Mouse (Mus musculus) forebrain, embryonic 13.5 days (tissue): ENCODE results near the gene Fam199x. TPM values are rescaled to one million over a fixed set of nuclear protein-coding genes. Genes with fewer than 3 reads are reported as not detected.

Experiments used
- ATAC-seq: fragments of 200-750 bp; cut with Nextera tagmentation; 2 replicates; pipeline ENCODE4 v1.8.0; 2017
- H3K27ac ChIP-seq: fragments of 300-500 bp; sonication (generic); 2 replicates; pipeline ENCODE4 v1.5.1; 2015; ENCODE audit warnings: inconsistent platforms, mild to moderate bottlenecking, moderate library complexity
- H3K27me3 ChIP-seq: fragments of 300-500 bp; sonication (generic); 2 replicates; pipeline ENCODE4 v1.6.1; 2015; ENCODE audit warnings: mild to moderate bottlenecking, inconsistent platforms
- H3K36me3 ChIP-seq: fragments of 300-500 bp; sonication (generic); 2 replicates; pipeline ENCODE4 v1.6.1; 2015; ENCODE audit warnings: mild to moderate bottlenecking, inconsistent platforms; ENCODE audit not compliant: poor library complexity, severe bottlenecking
- H3K4me1 ChIP-seq: fragments of 300-500 bp; sonication (generic); 2 replicates; pipeline ENCODE4 v1.6.1; 2015; ENCODE audit warnings: inconsistent platforms
- H3K4me2 ChIP-seq: fragments of 300-500 bp; sonication (generic); 2 replicates; pipeline ENCODE4 v1.6.1; 2015; ENCODE audit warnings: inconsistent platforms, mild to moderate bottlenecking, moderate library complexity
- H3K4me3 ChIP-seq: fragments of 300-500 bp; sonication (generic); 2 replicates; pipeline ENCODE4 v1.5.1; 2015; ENCODE audit warnings: mild to moderate bottlenecking, inconsistent platforms
- H3K9ac ChIP-seq: fragments of 300-500 bp; sonication (generic); 2 replicates; pipeline ENCODE4 v1.6.1; 2015; ENCODE audit warnings: mild to moderate bottlenecking, inconsistent platforms
- H3K9me3 ChIP-seq: fragments of 300-500 bp; sonication (generic); replicated peaks from 2 replicates; pipeline ENCODE4 v1.6.1; 2016; ENCODE audit warnings: inconsistent platforms
- WGBS: fragments of 180-500 bp; shearing (Covaris S2); methylation state at CpG from one replicate; pipeline ENCODE4 v1.1.7; 2015; 5-methylcytosine and 5-hydroxymethylcytosine counted together
- polyA plus RNA-seq: library from polyadenylated mRNA; unstranded; fragments of >200 nt; fragmentation: Nextera tagmentation; extraction: Ambion mirVana; gene quantifications from 2 replicates; pipeline ENCODE4 v1.2.1, GENCODE M21; 2015

Gene Fam199x
- polyA plus RNA-seq, 1 experiment from 2014 or later, result 6.8 TPM

DNA sequence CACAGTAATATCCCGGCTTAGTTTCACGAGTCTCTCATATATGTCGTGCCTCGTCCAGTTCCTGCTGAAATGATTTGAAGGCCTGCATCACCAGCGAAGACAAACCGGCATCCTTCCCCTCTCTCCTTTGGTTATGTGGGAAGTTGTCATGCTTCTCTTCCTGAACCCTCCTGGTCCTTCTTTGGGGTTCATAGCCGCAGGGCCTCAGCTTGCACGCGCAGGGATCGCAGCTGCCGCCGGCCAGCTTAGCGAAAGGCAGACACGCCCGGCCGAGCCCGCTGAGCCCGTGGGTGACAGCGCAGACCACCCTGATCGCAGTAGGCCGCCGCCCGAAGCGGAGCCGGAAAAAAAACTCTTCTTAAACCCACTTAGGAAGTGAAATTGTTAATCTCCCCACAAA lies 55.1 kb downstream of the Fam199x start:
- Histone ChIP-seq H3K4me2 (no peak overlapping the region), H3K9ac (no peak overlapping the region), H3K27me3 (peaks cover 62% of the 10 kb centered on the region), H3K27ac (no peak overlapping the region), H3K9me3 (no peaks in the 10 kb centered on the region), H3K36me3 (no peaks in the 10 kb centered on the region), H3K4me1 (no peaks in the 10 kb centered on the region), H3K4me3 (no peak overlapping the region)
- no peak for ATAC-seq
- 39% methylated on average over 25 of the region's 25 CpGs for WGBS

DNA sequence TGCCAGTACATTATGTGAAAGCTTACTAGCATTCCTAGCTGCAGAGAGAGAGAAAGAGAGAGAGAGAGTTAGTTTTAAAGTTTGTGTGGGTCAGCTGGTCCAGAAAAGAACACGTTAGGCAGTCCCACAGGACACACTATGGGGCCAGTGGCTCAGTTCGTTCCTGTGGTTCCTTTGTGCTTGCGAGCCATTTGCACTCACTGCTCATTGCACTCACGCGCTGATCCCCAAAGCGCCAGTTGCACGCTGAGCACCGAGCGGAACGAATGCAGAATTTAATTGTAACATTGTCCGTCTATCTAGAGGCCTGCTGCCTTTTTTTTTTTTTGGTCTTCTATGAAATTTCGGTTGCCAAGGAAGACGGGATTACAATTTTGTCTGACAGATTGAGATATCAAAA lies 57.1 kb downstream of the Fam199x start:
- Histone ChIP-seq H3K4me1 (no peaks in the 10 kb centered on the region), H3K27ac (no peak overlapping the region), H3K9ac (no peak overlapping the region), H3K27me3 (peaks cover 49% of the 10 kb centered on the region), H3K36me3 (no peaks in the 10 kb centered on the region), H3K4me2 (no peak overlapping the region), H3K9me3 (no peaks in the 10 kb centered on the region), H3K4me3 (no peak overlapping the region)
- no peak for ATAC-seq
- WGBS, result 32% methylated on average over 13 of the region's 13 CpGs

DNA sequence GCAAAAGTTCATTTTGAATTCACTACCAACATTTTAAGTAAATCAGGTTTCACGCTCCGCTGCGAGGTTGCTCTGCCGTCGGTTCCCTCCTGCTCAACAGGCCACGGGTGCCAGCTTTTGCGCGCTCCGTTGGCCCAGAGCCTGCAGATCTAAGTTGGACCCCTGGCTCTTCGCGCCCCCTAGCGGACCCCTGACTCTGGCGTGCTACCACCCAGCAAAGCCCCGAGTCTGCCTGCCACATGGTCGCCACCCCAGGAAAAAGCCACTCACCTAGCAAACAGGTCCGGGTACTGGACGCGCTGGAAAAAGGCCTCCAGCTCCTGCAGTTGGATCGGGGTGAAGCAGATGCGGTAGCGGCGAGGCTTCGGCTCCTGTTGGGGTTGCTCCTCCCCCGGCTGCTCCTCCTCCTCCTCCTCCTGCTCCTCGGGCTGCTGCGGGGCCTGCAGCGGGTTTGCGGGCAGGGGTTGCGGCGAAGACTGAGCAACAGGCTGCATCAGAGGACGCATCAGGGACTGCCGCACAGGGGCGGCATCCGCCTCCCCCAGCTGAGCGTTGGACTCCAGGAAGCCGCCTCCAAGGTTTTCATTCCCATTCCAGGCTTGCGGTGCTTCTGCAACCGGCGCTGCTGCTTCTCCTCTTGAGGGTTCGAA lies 68.8 kb downstream of the Fam199x start:
- Histone ChIP-seq H3K9ac (no peak overlapping the region), H3K4me3 (peak overlapping the region; percentile 7; the same call in 1 of the 2 replicates), H3K4me1 (no peaks in the 10 kb centered on the region; the same call in 1 of the 2 replicates)

DNA sequence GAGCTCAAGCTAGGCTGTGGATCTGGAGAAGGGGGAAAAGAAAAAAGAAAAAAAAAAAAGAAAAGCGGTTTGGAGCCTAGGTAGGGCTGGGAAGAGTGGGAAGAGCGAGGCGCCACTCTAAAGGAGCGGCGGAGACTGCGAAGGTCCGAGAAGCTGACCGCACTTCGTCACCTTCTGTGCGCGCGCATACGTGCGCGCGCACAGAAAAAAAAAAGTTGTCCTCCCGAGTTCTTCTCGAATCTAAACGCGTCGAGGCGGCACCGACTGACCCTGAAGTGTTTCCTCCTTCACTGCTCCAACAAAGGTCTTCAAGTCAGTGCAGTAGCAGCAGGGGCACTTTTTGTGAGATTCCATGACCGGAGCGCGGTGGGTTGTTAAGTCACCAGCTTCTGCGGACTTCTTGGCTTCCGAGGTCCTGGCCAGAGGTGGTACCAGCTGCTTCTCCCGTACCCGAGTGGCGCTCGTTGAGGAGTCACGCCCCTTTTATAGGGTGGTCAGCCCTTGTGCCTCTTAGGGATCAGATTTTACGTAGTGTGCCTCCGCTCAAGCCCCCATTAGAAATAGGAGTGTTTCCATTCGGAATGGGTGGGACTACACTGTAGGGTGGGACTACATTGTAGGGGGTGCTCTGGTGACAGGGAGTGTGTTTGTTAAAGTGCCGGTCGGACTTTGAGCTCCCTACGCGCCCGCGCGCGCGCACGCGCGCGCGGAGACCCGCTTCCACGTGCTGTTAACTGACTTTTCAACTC lies 70.5 kb downstream of the Fam199x start:
- Histone ChIP-seq H3K4me3 (peak overlapping the region; percentile 13; the same call in 1 of the 2 replicates), H3K4me2 (peak overlapping the region; percentile 39), H3K27me3 (peaks cover 82% of the 10 kb centered on the region), H3K36me3 (no peaks in the 10 kb centered on the region), H3K9ac (no peak overlapping the region), H3K4me1 (no peaks in the 10 kb centered on the region; the same call in 1 of the 2 replicates), H3K9me3 (peaks cover 3% of the 10 kb centered on the region; the same call in 1 of the 2 replicates), H3K27ac (no peak overlapping the region)
- 24% methylated on average over 35 of the region's 52 CpGs for WGBS
- no peak; the same call in 1 of the 2 replicates for ATAC-seq

More for the DNA sequence above, 68.8 kb downstream of the Fam199x start:
- no peak overlapping the region for H3K27ac ChIP-seq
- peaks cover 3% of the 10 kb centered on the region; the same call in 1 of the 2 replicates for H3K9me3 ChIP-seq
- 24% methylated on average over 34 of the region's 40 CpGs for WGBS
- no peaks in the 10 kb centered on the region for H3K36me3 ChIP-seq
- H3K27me3 ChIP-seq, result peaks cover 84% of the 10 kb centered on the region
- H3K4me2 ChIP-seq, result peak overlapping the region; percentile 34
- peak; percentile 72; the same call in 1 of the 2 replicates for ATAC-seq

DNA sequence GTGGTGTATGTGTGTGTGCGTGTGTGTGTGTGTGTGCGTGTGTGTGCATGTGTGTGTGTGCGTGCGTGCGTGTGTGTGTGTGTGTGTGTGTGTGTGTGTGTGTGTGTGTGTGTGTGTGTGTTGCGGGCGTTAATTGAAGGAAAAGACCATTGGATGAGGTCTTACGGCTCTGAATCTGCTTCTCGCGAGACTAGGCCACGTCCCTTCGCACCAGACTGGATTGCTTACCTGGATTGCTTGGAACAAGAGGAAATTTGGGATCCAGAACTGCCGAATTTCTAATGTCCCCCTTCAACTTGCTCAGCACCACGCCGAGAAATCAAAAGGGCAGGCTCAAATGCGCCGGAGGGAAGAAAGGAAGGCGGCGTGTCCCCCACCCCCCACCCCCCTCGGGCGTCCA lies 72.3 kb downstream of the Fam199x start, which contains the start of gene Esx1:
TSS of gene Esx1 (minus strand) at position 366 of the 400 bp plus-strand sequence.
- Histone ChIP-seq H3K36me3 (no peaks in the 10 kb centered on the region), H3K4me2 (0 out of 2 replicates have a peak within 1 kb of the TSS, but pooled peaks have one; percentile 22), H3K9ac (no peak within 1 kb of the TSS), H3K27me3 (peaks cover 83% of the 10 kb centered on the region), H3K4me1 (no peaks in the 10 kb centered on the region; the same call in 1 of the 2 replicates), H3K27ac (no peak within 1 kb of the TSS), H3K9me3 (peaks cover 3% of the 10 kb centered on the region; the same call in 1 of the 2 replicates), H3K4me3 (peak within 1 kb of the TSS; percentile 17; the same call in 1 of the 2 replicates)
- 23% methylated on average over 21 of the region's 21 CpGs for WGBS
- ATAC-seq, result no peak

DNA sequence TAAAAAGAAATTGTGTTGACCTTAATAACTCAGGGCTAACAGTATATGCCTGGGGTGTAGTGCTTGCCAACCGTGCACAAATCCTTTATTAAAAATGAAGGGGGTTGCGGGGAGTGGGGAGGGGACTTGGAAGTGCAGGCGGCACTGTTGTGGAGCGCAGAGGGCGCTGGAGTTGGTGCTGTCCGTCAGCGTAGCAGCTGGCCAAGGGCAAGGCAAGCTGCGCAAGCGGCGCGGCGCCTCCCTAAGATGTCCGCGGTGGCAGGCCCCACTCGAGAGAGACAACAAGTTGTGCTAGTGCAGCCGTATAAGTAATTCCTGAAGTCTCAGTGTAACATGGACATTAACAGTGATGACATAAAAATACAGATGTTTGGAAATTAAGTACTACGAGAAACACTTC lies 78.1 kb downstream of the Fam199x start:
- no peak for ATAC-seq

More for the DNA sequence above, 78.1 kb downstream of the Fam199x start:
- Histone ChIP-seq H3K27ac (no peak overlapping the region), H3K4me3 (no peak overlapping the region), H3K36me3 (no peaks in the 10 kb centered on the region), H3K9ac (no peak overlapping the region), H3K27me3 (peaks cover 57% of the 10 kb centered on the region), H3K4me1 (no peaks in the 10 kb centered on the region), H3K9me3 (no peaks in the 10 kb centered on the region), H3K4me2 (no peak overlapping the region)
- WGBS, result 12% methylated on average over 17 of the region's 17 CpGs

Other genes starting within 250 kb of the Fam199x start
- 9.7 and 10.7 TPM in 2 replicates for gene Plp1, start 226.9 kb upstream of the Fam199x start, polyA plus RNA-seq
- gene Rab9b, start 180.8 kb upstream of the Fam199x start, polyA plus RNA-seq, result 5.8 and 6.3 TPM in 2 replicates
- not detected in 2 replicates for gene H2bfm, start 122.3 kb upstream of the Fam199x start, polyA plus RNA-seq
- 96.8 and 112 TPM in 2 replicates for gene Tmsb15b2, start 74.1 kb upstream of the Fam199x start, polyA plus RNA-seq
- gene Tmsb15l, start 72.7 kb upstream of the Fam199x start, polyA plus RNA-seq, result 9.0 and 10.2 TPM in 2 replicates
- gene Tmsb15b1, start 72.7 kb upstream of the Fam199x start, polyA plus RNA-seq, result 41.2 and 54.6 TPM in 2 replicates
- 192 and 222 TPM in 2 replicates for gene Zcchc18, start 56.4 kb upstream of the Fam199x start, polyA plus RNA-seq
- gene Slc25a53, start 11.3 kb upstream of the Fam199x start, polyA plus RNA-seq, result 14.9 and 18.4 TPM in 2 replicates
- not detected in 2 replicates for gene Esx1, start 72.5 kb downstream of the Fam199x start, polyA plus RNA-seq